Mouse (Mus musculus) neural tube, embryonic 12.5 days (tissue): ENCODE data around the gene Slamf8. TPM values are rescaled to one million over a fixed set of nuclear protein-coding genes. Genes with fewer than 3 reads are reported as not detected.
A peak's percentile ranks its signal among the peaks of the same experiment; 100 is the strongest.

Experiments
- ATAC-seq: fragments of 200-750 bp; cut with Nextera tagmentation; 2 replicates; pipeline ENCODE4 v1.8.0; 2017; ENCODE audit warnings: low read depth, mild to moderate bottlenecking, moderate TSS enrichment, moderate library complexity; ENCODE audit not compliant: low FRiP score
- H3K27ac ChIP-seq: fragments of 300-500 bp; sonication (generic); 2 replicates; pipeline ENCODE4 v1.5.1; 2016
- H3K27me3 ChIP-seq: fragments of 300-500 bp; sonication (generic); replicated peaks from 2 replicates; pipeline ENCODE4 v1.6.1; 2016; ENCODE audit warnings: mild to moderate bottlenecking
- H3K36me3 ChIP-seq: fragments of 300-500 bp; sonication (generic); 2 replicates; pipeline ENCODE4 v1.6.1; 2016; ENCODE audit warnings: mild to moderate bottlenecking
- H3K4me1 ChIP-seq: fragments of 300-500 bp; sonication (generic); 2 replicates; pipeline ENCODE4 v1.6.1; 2016
- H3K4me2 ChIP-seq: fragments of 300-500 bp; sonication (generic); replicated peaks from 2 replicates; pipeline ENCODE4 v1.6.1; 2016; ENCODE audit warnings: mild to moderate bottlenecking
- H3K4me3 ChIP-seq: fragments of 300-500 bp; sonication (generic); 2 replicates; pipeline ENCODE4 v1.5.1; 2016
- H3K9ac ChIP-seq: fragments of 300-500 bp; sonication (generic); 2 replicates; pipeline ENCODE4 v1.6.1; 2016; ENCODE audit warnings: mild to moderate bottlenecking
- H3K9me3 ChIP-seq: fragments of 300-500 bp; sonication (generic); 2 replicates; pipeline ENCODE4 v1.6.1; 2016; ENCODE audit warnings: mild to moderate bottlenecking
- WGBS: fragments of 180-500 bp; shearing (Covaris S2); methylation state at CpG from one replicate; pipeline ENCODE4 v1.1.7; 2016; 5-methylcytosine and 5-hydroxymethylcytosine counted together
- polyA plus RNA-seq: library from polyadenylated mRNA; unstranded; fragments of >200 nt; fragmentation: Nextera tagmentation; extraction: Ambion mirVana; gene quantifications from 2 replicates; pipeline ENCODE4 v1.2.1, GENCODE M21; 2016

Slamf8 gene
- polyA plus RNA-seq, 1 experiment from 2014 or later = not detected

GRCm38 (mm10) chr1:172585612-172586567, 4.5 kb downstream of the Slamf8 start:
- Histone ChIP-seq H3K4me1 (peaks cover 15% of the 10 kb centered on the region; the same call in 1 of the 2 replicates), H3K4me3 (no peak overlapping the region), H3K27ac (peak overlapping the region; percentile 34; the same call in 1 of the 2 replicates), H3K4me2 (peak overlapping the region; percentile 29; the same call in 1 of the 2 replicates), H3K36me3 (no peaks in the 10 kb centered on the region), H3K9me3 (no peaks in the 10 kb centered on the region), H3K27me3 (peaks cover 6% of the 10 kb centered on the region; the same call in 1 of the 2 replicates), H3K9ac (no peak overlapping the region)
- WGBS = 22% methylated on average over 26 of the region's 26 CpGs
- peak; percentile 86 for ATAC-seq

GRCm38 (mm10) chr1:172585026-172585425, 5.3 kb downstream of the Slamf8 start:
- 46% methylated on average over 4 of the region's 4 CpGs for WGBS
- Histone ChIP-seq H3K4me1 (peaks cover 15% of the 10 kb centered on the region; the same call in 1 of the 2 replicates), H3K4me2 (no peak overlapping the region), H3K27ac (no peak overlapping the region), H3K27me3 (peaks cover 6% of the 10 kb centered on the region; the same call in 1 of the 2 replicates), H3K36me3 (no peaks in the 10 kb centered on the region), H3K9me3 (no peaks in the 10 kb centered on the region), H3K4me3 (no peak overlapping the region), H3K9ac (no peak overlapping the region)
- ATAC-seq = no peak

- no peak overlapping the region for H3K27ac ChIP-seq
- 87% methylated on average over 6 of the region's 6 CpGs for WGBS
- no peak overlapping the region for H3K4me3 ChIP-seq
- no peaks in the 10 kb centered on the region for H3K9me3 ChIP-seq
- peaks cover 6% of the 10 kb centered on the region; the same call in 1 of the 2 replicates for H3K27me3 ChIP-seq
- no peaks in the 10 kb centered on the region for H3K36me3 ChIP-seq
- no peak for ATAC-seq
- peaks cover 15% of the 10 kb centered on the region; the same call in 1 of the 2 replicates for H3K4me1 ChIP-seq
- H3K4me2 ChIP-seq = no peak overlapping the region
- H3K9ac ChIP-seq = no peak overlapping the region
Observed at GRCm38 (mm10) chr1:172584271-172584670, 6.1 kb downstream of the Slamf8 start.

- ATAC-seq = no peak
- Histone ChIP-seq H3K4me1 (peaks cover 15% of the 10 kb centered on the region; the same call in 1 of the 2 replicates), H3K27me3 (peaks cover 6% of the 10 kb centered on the region; the same call in 1 of the 2 replicates), H3K4me2 (no peak overlapping the region), H3K27ac (no peak overlapping the region), H3K4me3 (no peak overlapping the region), H3K9ac (no peak overlapping the region), H3K36me3 (no peaks in the 10 kb centered on the region), H3K9me3 (no peaks in the 10 kb centered on the region)
- WGBS = 85% methylated on average over 8 of the region's 8 CpGs
Observed at GRCm38 (mm10) chr1:172582436-172582835, 7.9 kb downstream of the Slamf8 start.

GRCm38 (mm10) chr1:172580116-172580515, 10.3 kb downstream of the Slamf8 start:
- Histone ChIP-seq H3K9me3 (no peaks in the 10 kb centered on the region), H3K27me3 (peaks cover 4% of the 10 kb centered on the region; the same call in 1 of the 2 replicates), H3K4me2 (no peak overlapping the region), H3K9ac (no peak overlapping the region), H3K4me1 (peaks cover 3% of the 10 kb centered on the region; the same call in 1 of the 2 replicates), H3K4me3 (no peak overlapping the region), H3K36me3 (no peaks in the 10 kb centered on the region), H3K27ac (no peak overlapping the region)
- ATAC-seq = no peak
- 70% methylated on average over 6 of the region's 6 CpGs for WGBS

- no peaks in the 10 kb centered on the region for H3K9me3 ChIP-seq
- WGBS = 78% methylated on average over 4 of the region's 4 CpGs
Observed at GRCm38 (mm10) chr1:172567758-172568157, 22.6 kb downstream of the Slamf8 start.

GRCm38 (mm10) chr1:172566131-172566530, 24.2 kb downstream of the Slamf8 start:
- no peak overlapping the region for H3K27ac ChIP-seq
- peaks cover 14% of the 10 kb centered on the region for H3K4me1 ChIP-seq
- peaks cover 21% of the 10 kb centered on the region for H3K27me3 ChIP-seq
- no peaks in the 10 kb centered on the region for H3K36me3 ChIP-seq
- H3K4me3 ChIP-seq = no peak overlapping the region
- no peak overlapping the region for H3K9ac ChIP-seq
- no peaks in the 10 kb centered on the region for H3K9me3 ChIP-seq
- 73% methylated on average over 3 of the region's 3 CpGs for WGBS
- no peak for ATAC-seq
- H3K4me2 ChIP-seq = no peak overlapping the region

More at GRCm38 (mm10) chr1:172567758-172568157, 22.6 kb downstream of the Slamf8 start:
- Histone ChIP-seq H3K4me1 (0 out of 2 replicates have a peak, but pooled peaks cover 4% of the 10 kb centered on the region), H3K27me3 (peaks cover 6% of the 10 kb centered on the region; the same call in 1 of the 2 replicates), H3K4me3 (no peak overlapping the region), H3K9ac (no peak overlapping the region), H3K27ac (no peak overlapping the region), H3K4me2 (no peak overlapping the region), H3K36me3 (no peaks in the 10 kb centered on the region)
- no peak for ATAC-seq

- Histone ChIP-seq H3K4me3 (peak overlapping the region; percentile 64), H3K4me2 (peak overlapping the region; percentile 98), H3K36me3 (no peaks in the 10 kb centered on the region), H3K27me3 (peaks cover 31% of the 10 kb centered on the region), H3K9ac (peak overlapping the region; percentile 84; the same call in 1 of the 2 replicates), H3K4me1 (peaks cover 14% of the 10 kb centered on the region), H3K9me3 (no peaks in the 10 kb centered on the region), H3K27ac (no peak overlapping the region)
- no peak for ATAC-seq
- 3% methylated on average over 10 of the region's 10 CpGs for WGBS
Observed at GRCm38 (mm10) chr1:172563465-172563828, 26.9 kb downstream of the Slamf8 start.

GRCm38 (mm10) chr1:172562641-172563464, 27.5 kb downstream of the Slamf8 start:
- Histone ChIP-seq H3K36me3 (no peaks in the 10 kb centered on the region), H3K27me3 (peaks cover 31% of the 10 kb centered on the region), H3K9ac (peak overlapping the region; percentile 84), H3K4me2 (peak overlapping the region; percentile 98), H3K27ac (no peak overlapping the region), H3K9me3 (no peaks in the 10 kb centered on the region), H3K4me3 (peak overlapping the region; percentile 64), H3K4me1 (peaks cover 14% of the 10 kb centered on the region)
- WGBS = under 1% methylated on average over 66 of the region's 66 CpGs
- ATAC-seq = peak; percentile 88

- Histone ChIP-seq H3K36me3 (no peaks in the 10 kb centered on the region), H3K4me1 (peaks cover 4% of the 10 kb centered on the region), H3K4me2 (no peak within 1 kb of the TSS), H3K27ac (no peak within 1 kb of the TSS), H3K27me3 (peaks cover 7% of the 10 kb centered on the region; the same call in 1 of the 2 replicates), H3K9me3 (no peaks in the 10 kb centered on the region), H3K4me3 (no peak within 1 kb of the TSS), H3K9ac (no peak within 1 kb of the TSS)
- WGBS = 74% methylated on average over 11 of the region's 11 CpGs
- no peak for ATAC-seq
Observed at GRCm38 (mm10) chr1:172555638-172556037, 34.7 kb downstream of the Slamf8 start, which contains the start of gene Vsig8. Vsig8 (plus strand) TSS chr1:172555938.

- Histone ChIP-seq H3K4me2 (no peak overlapping the region), H3K27me3 (no peaks in the 10 kb centered on the region), H3K9me3 (no peaks in the 10 kb centered on the region), H3K4me3 (no peak overlapping the region), H3K4me1 (peaks cover 19% of the 10 kb centered on the region), H3K27ac (no peak overlapping the region), H3K9ac (no peak overlapping the region), H3K36me3 (no peaks in the 10 kb centered on the region)
- 34% methylated on average over 1 of the region's 1 CpGs for WGBS
- no peak for ATAC-seq
Observed at GRCm38 (mm10) chr1:172552623-172553022, 37.7 kb downstream of the Slamf8 start.
